Mouse (Mus musculus) hindbrain, embryonic 16.5 days (tissue): ENCODE measurements at regions not wholly inside any gene's neighbourhood (a gene's known extent, or its start where the extent isn't known, plus 50 kb on each side); places are given as distances from the start of the nearest gene placed in this dataset.

Experiments used
- ATAC-seq: fragments of 200-750 bp; cut with Nextera tagmentation; 2 replicates; pipeline ENCODE4 v1.8.0; 2017; ENCODE audit warnings: moderate TSS enrichment, moderate library complexity
- H3K27ac ChIP-seq: fragments of 300-500 bp; sonication (generic); 2 replicates; pipeline ENCODE4 v1.5.1; 2014; ENCODE audit warnings: low read depth, mild to moderate bottlenecking, control low read depth, low read length, moderate library complexity
- H3K27me3 ChIP-seq: fragments of 300-500 bp; sonication (generic); replicated peaks from 2 replicates; pipeline ENCODE4 v1.6.1; 2014; ENCODE audit warnings: low read length; ENCODE audit not compliant: control insufficient read depth, insufficient read depth
- H3K36me3 ChIP-seq: fragments of 300-500 bp; sonication (generic); 2 replicates; pipeline ENCODE4 v1.6.1; 2014; ENCODE audit warnings: mild to moderate bottlenecking, low read length, moderate library complexity, mixed read lengths; ENCODE audit not compliant: control insufficient read depth, insufficient read depth
- H3K4me1 ChIP-seq: fragments of 300-500 bp; sonication (generic); 2 replicates; pipeline ENCODE4 v1.6.1; 2014; ENCODE audit warnings: low read depth, low read length; ENCODE audit not compliant: control insufficient read depth, insufficient read depth
- H3K4me2 ChIP-seq: fragments of 300-500 bp; sonication (generic); 2 replicates; pipeline ENCODE4 v1.6.1; 2014; ENCODE audit warnings: mild to moderate bottlenecking, low read length, control low read depth, moderate library complexity
- H3K4me3 ChIP-seq: fragments of 300-500 bp; sonication (generic); 2 replicates; pipeline ENCODE4 v1.5.1; 2014; ENCODE audit warnings: mild to moderate bottlenecking, low read length, control low read depth, moderate library complexity
- H3K9ac ChIP-seq: fragments of 300-500 bp; sonication (generic); 2 replicates; pipeline ENCODE4 v1.6.1; 2014; ENCODE audit warnings: low read depth, mild to moderate bottlenecking, control low read depth, low read length, moderate library complexity
- H3K9me3 ChIP-seq: fragments of 300-500 bp; sonication (generic); 2 replicates; pipeline ENCODE4 v1.6.1; 2014; ENCODE audit warnings: mild to moderate bottlenecking, low read length, moderate library complexity; ENCODE audit not compliant: control insufficient read depth
- WGBS: fragments of 180-500 bp; shearing (Covaris S2); extraction: QIAGEN DNeasy Blood & Tissue Kit; methylation state at CpG from one replicate; pipeline ENCODE4 v1.1.7; 2014; 5-methylcytosine and 5-hydroxymethylcytosine counted together

GRCm38 (mm10) chr1:67428398-67428797 lies 305.6 kb downstream of the Cps1 start:
- Histone ChIP-seq H3K9me3 (no peaks in the 10 kb centered on the region), H3K27me3 (no peaks in the 10 kb centered on the region), H3K4me3 (no peak overlapping the region), H3K4me2 (no peak overlapping the region), H3K9ac (no peak overlapping the region), H3K36me3 (no peaks in the 10 kb centered on the region), H3K27ac (no peak overlapping the region), H3K4me1 (no peaks in the 10 kb centered on the region)
- no peak for ATAC-seq
- 38% methylated on average over 3 of the region's 3 CpGs for WGBS

- no peak overlapping the region for H3K4me3 ChIP-seq
- no peak overlapping the region for H3K4me2 ChIP-seq
- H3K27ac ChIP-seq = no peak overlapping the region
- no peaks in the 10 kb centered on the region for H3K27me3 ChIP-seq
- H3K9ac ChIP-seq = no peak overlapping the region
- no peaks in the 10 kb centered on the region for H3K9me3 ChIP-seq
- H3K4me1 ChIP-seq = no peaks in the 10 kb centered on the region
- no peaks in the 10 kb centered on the region for H3K36me3 ChIP-seq
- no peak for ATAC-seq
- WGBS = 87% methylated on average over 2 of the region's 2 CpGs
Observed at GRCm38 (mm10) chr1:67450831-67451230, 328.0 kb downstream of the Cps1 start.

GRCm38 (mm10) chr1:67464203-67464602 lies 341.4 kb downstream of the Cps1 start:
- no peak overlapping the region for H3K4me3 ChIP-seq
- H3K9ac ChIP-seq = no peak overlapping the region
- H3K9me3 ChIP-seq = no peaks in the 10 kb centered on the region
- no peaks in the 10 kb centered on the region for H3K36me3 ChIP-seq
- WGBS = 24% methylated on average over 2 of the region's 2 CpGs
- no peaks in the 10 kb centered on the region for H3K27me3 ChIP-seq
- H3K4me2 ChIP-seq = no peak overlapping the region
- no peak overlapping the region for H3K27ac ChIP-seq
- H3K4me1 ChIP-seq = no peaks in the 10 kb centered on the region
- no peak; the same call in 1 of the 2 replicates for ATAC-seq

GRCm38 (mm10) chr1:67465527-67465926 lies 342.7 kb downstream of the Cps1 start:
- H3K4me1 ChIP-seq = no peaks in the 10 kb centered on the region

GRCm38 (mm10) chr1:67477006-67477405 lies 354.2 kb downstream of the Cps1 start:
- 68% methylated on average over 11 of the region's 11 CpGs for WGBS

More at GRCm38 (mm10) chr1:67465527-67465926, 342.7 kb downstream of the Cps1 start:
- WGBS = 60% methylated on average over 4 of the region's 4 CpGs
- Histone ChIP-seq H3K4me3 (no peak overlapping the region), H3K9ac (no peak overlapping the region), H3K27ac (no peak overlapping the region), H3K4me2 (no peak overlapping the region), H3K27me3 (no peaks in the 10 kb centered on the region), H3K9me3 (no peaks in the 10 kb centered on the region), H3K36me3 (no peaks in the 10 kb centered on the region)
- no peak for ATAC-seq

GRCm38 (mm10) chr1:67477966-67478365 lies 355.1 kb downstream of the Cps1 start:
- no peak for ATAC-seq

More at GRCm38 (mm10) chr1:67477006-67477405, 354.2 kb downstream of the Cps1 start:
- Histone ChIP-seq H3K4me1 (no peaks in the 10 kb centered on the region), H3K9ac (no peak overlapping the region), H3K27ac (no peak overlapping the region), H3K4me3 (no peak overlapping the region), H3K9me3 (no peaks in the 10 kb centered on the region), H3K27me3 (no peaks in the 10 kb centered on the region), H3K36me3 (no peaks in the 10 kb centered on the region), H3K4me2 (no peak overlapping the region)
- ATAC-seq = no peak

GRCm38 (mm10) chr1:67481974-67482373 lies 359.1 kb downstream of the Cps1 start:
- Histone ChIP-seq H3K4me3 (no peak overlapping the region), H3K27me3 (no peaks in the 10 kb centered on the region), H3K36me3 (no peaks in the 10 kb centered on the region), H3K4me1 (no peaks in the 10 kb centered on the region), H3K9me3 (no peaks in the 10 kb centered on the region), H3K9ac (no peak overlapping the region), H3K27ac (no peak overlapping the region), H3K4me2 (no peak overlapping the region)
- WGBS = 89% methylated on average over 1 of the region's 1 CpGs
- no peak for ATAC-seq

More at GRCm38 (mm10) chr1:67477966-67478365, 355.1 kb downstream of the Cps1 start:
- H3K9ac ChIP-seq = no peak overlapping the region
- no peak overlapping the region for H3K4me3 ChIP-seq
- H3K27me3 ChIP-seq = no peaks in the 10 kb centered on the region
- WGBS = 86% methylated on average over 3 of the region's 3 CpGs
- H3K36me3 ChIP-seq = no peaks in the 10 kb centered on the region
- no peak overlapping the region for H3K27ac ChIP-seq
- H3K9me3 ChIP-seq = no peaks in the 10 kb centered on the region
- H3K4me1 ChIP-seq = no peaks in the 10 kb centered on the region
- H3K4me2 ChIP-seq = no peak overlapping the region

- Histone ChIP-seq H3K9me3 (no peaks in the 10 kb centered on the region), H3K27me3 (no peaks in the 10 kb centered on the region), H3K27ac (no peak overlapping the region), H3K9ac (no peak overlapping the region), H3K4me1 (no peaks in the 10 kb centered on the region), H3K4me3 (no peak overlapping the region), H3K36me3 (no peaks in the 10 kb centered on the region), H3K4me2 (no peak overlapping the region)
- ATAC-seq = no peak
- 81% methylated on average over 3 of the region's 3 CpGs for WGBS
Observed at GRCm38 (mm10) chr1:67504140-67504539, 381.3 kb downstream of the Cps1 start.

GRCm38 (mm10) chr1:67505746-67506145 lies 382.9 kb downstream of the Cps1 start:
- 63% methylated on average over 2 of the region's 2 CpGs for WGBS
- Histone ChIP-seq H3K27me3 (no peaks in the 10 kb centered on the region), H3K4me2 (no peak overlapping the region), H3K36me3 (no peaks in the 10 kb centered on the region), H3K4me1 (no peaks in the 10 kb centered on the region), H3K27ac (no peak overlapping the region), H3K9ac (no peak overlapping the region), H3K4me3 (no peak overlapping the region), H3K9me3 (no peaks in the 10 kb centered on the region)
- no peak for ATAC-seq

- Histone ChIP-seq H3K4me2 (no peak overlapping the region), H3K9me3 (no peaks in the 10 kb centered on the region), H3K4me1 (no peaks in the 10 kb centered on the region), H3K27me3 (no peaks in the 10 kb centered on the region), H3K9ac (no peak overlapping the region), H3K27ac (no peak overlapping the region), H3K4me3 (no peak overlapping the region), H3K36me3 (no peaks in the 10 kb centered on the region)
- no peak for ATAC-seq
- 86% methylated on average over 3 of the region's 3 CpGs for WGBS
Observed at GRCm38 (mm10) chr1:67518295-67518694, 395.5 kb downstream of the Cps1 start.
